Mouse (Mus musculus) E14TG2a.4 (cell line): ENCODE data around the gene Gtpbp6.
A peak's percentile ranks its signal among the peaks of the same experiment; 100 is the strongest.
"Not testable (repeated sequence)": the region's sequence is repeated elsewhere in the genome, so short reads cannot be mapped to it uniquely, and the experiment has no call there.

Source experiments
- H3K27me3 ChIP-seq: 2 replicates; pipeline ENCODE4 v1.6.1; 2014; ENCODE audit warnings: low read length, control low read depth; ENCODE audit not compliant: insufficient read depth
- H3K36me3 ChIP-seq: 2 replicates; pipeline ENCODE4 v1.6.1; 2014; ENCODE audit warnings: low read length, control low read depth; ENCODE audit not compliant: insufficient read depth
- H3K4me1 ChIP-seq: replicated peaks from 2 replicates; pipeline ENCODE4 v1.6.1; 2014; ENCODE audit warnings: low read depth, low read length, control low read depth
- H3K4me3 ChIP-seq: replicated peaks from 2 replicates; pipeline ENCODE4 v1.5.1; 2014; ENCODE audit warnings: mild to moderate bottlenecking, low read length
- H3K9me3 ChIP-seq: 2 replicates; pipeline ENCODE4 v1.6.1; 2014; ENCODE audit warnings: low read length, control low read depth
- CTCF ChIP-seq: conservative IDR thresholded peaks from 2 replicates; pipeline ENCODE4 v1.5.1; 2014; ENCODE audit warnings: low read length
- NANOG ChIP-seq: IDR thresholded peaks from 2 replicates; pipeline ENCODE4 v1.6.1; 2014; ENCODE audit warnings: borderline replicate concordance, low read length, mixed read lengths
- POU5F1 ChIP-seq: IDR thresholded peaks from 2 replicates; pipeline ENCODE4 v1.6.1; 2014; ENCODE audit warnings: low read length, borderline replicate concordance

Gene Gtpbp6

DNA sequence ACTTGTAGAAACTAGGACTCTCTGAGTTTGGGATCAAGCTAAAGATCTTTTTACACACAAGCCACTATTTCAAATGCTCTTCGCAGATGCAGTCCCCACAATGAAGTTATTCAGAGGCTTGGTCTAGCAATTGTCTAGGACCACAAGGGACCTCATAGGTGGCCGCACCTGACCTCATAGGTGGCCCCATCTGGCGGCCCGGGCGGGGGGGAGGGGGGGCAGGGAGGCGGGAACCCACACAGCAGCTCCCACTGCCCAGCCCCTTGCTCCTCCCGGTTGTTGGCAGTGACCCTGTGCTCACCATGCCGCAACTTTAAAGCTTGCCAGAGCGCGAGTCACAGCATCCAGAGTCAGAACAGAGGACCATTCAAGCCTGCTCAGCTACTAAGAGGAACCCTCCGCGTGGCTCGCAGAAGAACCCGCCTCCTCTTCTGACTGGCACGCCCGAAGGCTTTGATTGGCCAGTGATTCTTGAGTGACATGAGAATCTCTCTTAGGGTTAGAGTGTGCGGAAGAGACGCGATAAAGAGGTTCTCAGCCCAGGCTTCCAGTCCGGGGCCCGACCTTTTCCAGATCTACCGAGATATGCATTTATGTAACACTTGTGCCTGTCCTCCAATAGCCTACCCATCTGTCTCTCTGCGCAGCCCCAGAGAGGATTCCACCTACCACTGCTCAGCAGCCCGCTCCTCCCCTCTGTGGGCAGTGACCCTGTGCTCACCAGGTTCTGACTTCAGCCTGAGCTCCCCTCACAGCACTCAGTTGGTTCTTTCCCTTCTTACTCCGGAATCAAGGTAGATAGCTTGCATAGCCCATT lies 13.8 kb downstream of the Gtpbp6 start, which contains the start of gene Gm35315:
Gene Gm35315, minus strand, starts transcription at position 391 of the 817 bp plus-strand sequence.
- no peaks in the 10 kb centered on the region for H3K9me3 ChIP-seq
- TF ChIP-seq POU5F1 = no peak
- H3K27me3 ChIP-seq = no peaks in the 10 kb centered on the region
- H3K36me3 ChIP-seq = peaks cover 9% of the 10 kb centered on the region
- peaks cover 63% of the 10 kb centered on the region for H3K4me1 ChIP-seq
- peak within 1 kb of the TSS; percentile 77 for H3K4me3 ChIP-seq

DNA sequence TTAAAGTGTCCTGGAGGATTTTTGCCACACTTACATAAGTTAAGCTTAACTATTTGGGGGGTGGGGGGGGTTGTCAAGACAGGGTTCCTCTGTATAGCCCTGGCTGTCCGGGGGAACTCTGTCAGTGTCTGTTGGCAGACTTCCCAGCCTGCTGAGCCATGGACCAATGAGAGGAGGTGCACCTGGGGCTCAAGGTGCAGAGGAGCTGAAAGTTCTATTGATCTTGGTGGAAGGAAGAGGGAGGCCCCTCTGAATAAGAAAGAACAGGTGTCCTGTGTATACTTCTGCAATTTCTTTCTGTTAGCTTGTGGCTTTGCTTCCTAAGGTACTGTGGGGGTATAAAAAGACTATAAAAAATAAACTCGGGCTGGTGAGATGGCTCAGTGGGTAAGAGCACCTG lies 16.5 kb downstream of the Gtpbp6 start:
- no peak for TF ChIP-seq NANOG
- TF ChIP-seq CTCF = no peak
- TF ChIP-seq POU5F1 = no peak

GRCm38 (mm10) chr5:110086161-110086866 lies 21.7 kb downstream of the Gtpbp6 start:
- Histone ChIP-seq H3K27me3 (no peaks in the 10 kb centered on the region), H3K9me3 (no peaks in the 10 kb centered on the region), H3K4me3 (peak overlapping the region; percentile 83), H3K4me1 (peaks cover 57% of the 10 kb centered on the region), H3K36me3 (peaks cover 7% of the 10 kb centered on the region; the same call in 1 of the 2 replicates)
- no peak for TF ChIP-seq NANOG
- TF ChIP-seq CTCF = no peak
- no peak for TF ChIP-seq POU5F1

More for the DNA sequence above, 16.5 kb downstream of the Gtpbp6 start:
- Histone ChIP-seq H3K27me3 (no peaks in the 10 kb centered on the region), H3K9me3 (no peaks in the 10 kb centered on the region), H3K4me1 (peaks cover 53% of the 10 kb centered on the region), H3K36me3 (peaks cover 9% of the 10 kb centered on the region), H3K4me3 (no peak overlapping the region)

- peaks cover 29% of the 10 kb centered on the region for H3K9me3 ChIP-seq
- peak overlapping the region; percentile 1; the same call in 1 of the 2 replicates for H3K4me3 ChIP-seq
- TF ChIP-seq CTCF = no peak
- no peak for TF ChIP-seq POU5F1
- TF ChIP-seq NANOG = no peak
- H3K4me1 ChIP-seq = peaks cover 50% of the 10 kb centered on the region
- H3K36me3 ChIP-seq = peaks cover 40% of the 10 kb centered on the region
- no peaks in the 10 kb centered on the region for H3K27me3 ChIP-seq
These were observed 25.0 kb downstream of the Gtpbp6 start for GRCm38 (mm10) chr5:110082961-110083360.

- H3K4me1 ChIP-seq, H3K36me3 ChIP-seq, H3K27me3 ChIP-seq, H3K4me3 ChIP-seq: not testable (repeated sequence)
- H3K9me3 ChIP-seq = peaks cover 28% of the 10 kb centered on the region
These were observed 35.6 kb downstream of the Gtpbp6 start, which contains the start of gene Gm17655 for GRCm38 (mm10) chr5:110072413-110072812. TSS of gene Gm17655 (minus strand) at chr5:110072513.

DNA sequence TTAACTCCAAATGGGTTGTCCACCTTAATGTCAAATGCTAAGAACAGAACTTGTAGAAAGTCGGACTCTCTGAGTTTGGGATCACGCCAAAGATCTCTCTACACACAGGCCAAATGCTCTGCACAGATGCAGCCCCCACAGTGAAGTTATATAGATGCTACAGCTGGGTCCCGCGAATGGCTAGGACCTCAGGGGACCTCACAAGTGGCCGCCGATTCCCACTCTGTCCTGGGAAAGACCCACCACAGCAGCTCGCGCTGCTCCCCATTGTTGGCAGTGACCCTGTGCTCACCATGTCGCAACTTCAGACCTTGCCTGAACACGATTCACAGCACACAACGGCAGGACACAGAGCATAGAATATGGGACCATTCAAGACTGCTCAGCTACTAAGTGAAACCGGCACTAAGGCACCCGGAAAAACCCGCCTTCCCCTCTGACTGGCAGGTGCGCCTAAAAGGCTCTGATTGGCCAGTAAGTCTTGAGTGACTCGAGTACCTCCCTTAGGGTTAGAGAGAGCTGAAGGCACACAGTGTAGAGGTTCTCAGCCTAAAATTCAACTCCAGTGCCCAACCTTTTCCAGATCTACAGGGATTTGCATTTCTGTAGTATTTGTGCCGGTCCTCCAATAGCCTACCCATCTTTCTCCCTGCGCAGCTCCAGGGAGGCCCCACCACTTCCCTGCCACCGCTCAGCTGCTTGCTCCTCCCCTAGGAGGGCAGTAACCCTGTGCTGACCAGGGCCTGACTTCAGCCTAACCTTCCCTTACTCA lies 50.2 kb downstream of the Gtpbp6 start:
- Histone ChIP-seq H3K9me3 (no peaks in the 10 kb centered on the region), H3K4me3 (peak overlapping the region; percentile 87), H3K36me3 (no peaks in the 10 kb centered on the region), H3K27me3 (no peaks in the 10 kb centered on the region), H3K4me1 (peaks cover 13% of the 10 kb centered on the region)
- TF ChIP-seq NANOG = no peak
